Mouse (Mus musculus): ENCODE results near the gene Gm17428.

DNA sequence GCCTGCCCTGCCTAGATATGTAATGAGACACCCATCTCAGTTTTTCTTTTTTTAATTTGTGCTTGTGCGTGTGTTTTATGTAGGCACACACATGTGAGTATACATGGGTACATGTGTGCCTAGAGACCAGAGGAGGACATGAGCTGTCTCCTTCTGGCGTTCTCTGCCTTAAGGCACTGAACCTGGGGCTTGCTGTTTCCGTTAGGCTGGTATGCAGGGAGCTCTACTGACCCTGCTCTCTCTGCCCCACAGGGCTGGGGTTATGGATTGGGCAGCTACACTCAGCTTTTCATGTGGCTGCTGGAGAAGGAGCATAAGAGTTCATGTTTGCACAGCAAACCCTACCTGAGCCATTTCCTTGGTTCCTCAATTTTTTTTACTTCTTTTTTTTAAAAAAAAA lies 22.3 kb upstream of the Gm17428 start:
- TF ChIP-seq CTCF (IDR thresholded peaks at IDR 0.05; ENCODE audit: low read depth, low read length) = no peak
- no peak for TF ChIP-seq POLR2A (IDR thresholded peaks at IDR 0.05; ENCODE audit: borderline replicate concordance, low read depth, low read length)

Data from bone marrow macrophage, adult 2 months (primary cell).